Mouse (Mus musculus): ENCODE measurements at regions not wholly inside any gene's neighbourhood (a gene's known extent, or its start where the extent isn't known, plus 50 kb on each side); places are given as distances from the start of the nearest gene placed in this dataset.

- no peaks in the 10 kb centered on the region for H3K27me3 ChIP-seq
- 76% methylated on average over 1 of the region's 1 CpGs for WGBS
- no peak overlapping the region for H3K4me3 ChIP-seq
- H3K4me2 ChIP-seq (replicated peaks), result no peak overlapping the region
- no peak for ATAC-seq (ENCODE audit: low FRiP score)
- no peaks in the 10 kb centered on the region for H3K4me1 ChIP-seq
- H3K27ac ChIP-seq, result no peak overlapping the region
- H3K36me3 ChIP-seq, result no peaks in the 10 kb centered on the region
- no peaks in the 10 kb centered on the region for H3K9me3 ChIP-seq (replicated peaks)
- H3K9ac ChIP-seq, result no peak overlapping the region
These were observed 50.4 kb upstream of the Atg10 start for GRCm38 (mm10) chr13:91274131-91274530.

- H3K9me3 ChIP-seq (replicated peaks), result no peaks in the 10 kb centered on the region
- no peak overlapping the region for H3K27ac ChIP-seq
- ATAC-seq (ENCODE audit: low FRiP score), result no peak
- WGBS, result 67% methylated on average over 6 of the region's 6 CpGs
- H3K4me3 ChIP-seq, result no peak overlapping the region
- no peaks in the 10 kb centered on the region for H3K36me3 ChIP-seq
- no peak overlapping the region for H3K4me2 ChIP-seq (replicated peaks)
- no peaks in the 10 kb centered on the region for H3K4me1 ChIP-seq
- H3K9ac ChIP-seq, result no peak overlapping the region
- no peaks in the 10 kb centered on the region for H3K27me3 ChIP-seq
These were observed 50.8 kb upstream of the Atg10 start for GRCm38 (mm10) chr13:91274615-91275014.

GRCm38 (mm10) chr13:91279487-91279886, 55.7 kb upstream of the Atg10 start:
- 89% methylated on average over 3 of the region's 3 CpGs for WGBS
- no peaks in the 10 kb centered on the region for H3K27me3 ChIP-seq
- H3K36me3 ChIP-seq, result no peaks in the 10 kb centered on the region
- H3K4me1 ChIP-seq, result no peaks in the 10 kb centered on the region
- no peak overlapping the region for H3K27ac ChIP-seq
- H3K9me3 ChIP-seq (replicated peaks), result no peaks in the 10 kb centered on the region
- H3K4me2 ChIP-seq (replicated peaks), result no peak overlapping the region
- H3K9ac ChIP-seq, result no peak overlapping the region
- no peak overlapping the region for H3K4me3 ChIP-seq
- ATAC-seq (ENCODE audit: low FRiP score), result no peak

- Histone ChIP-seq H3K9ac (no peak overlapping the region), H3K4me1 (no peaks in the 10 kb centered on the region)
These were observed 71.9 kb upstream of the Atg10 start for GRCm38 (mm10) chr13:91295552-91296170.

GRCm38 (mm10) chr13:91296521-91297160, 72.9 kb upstream of the Atg10 start:
- 82% methylated on average over 5 of the region's 5 CpGs for WGBS
- ATAC-seq (ENCODE audit: low FRiP score), result no peak
- peaks cover 8% of the 10 kb centered on the region; the same call in 1 of the 2 replicates for H3K9me3 ChIP-seq (replicated peaks)

More at GRCm38 (mm10) chr13:91295552-91296170, 71.9 kb upstream of the Atg10 start:
- Histone ChIP-seq H3K4me3 (no peak overlapping the region), H3K27me3 (no peaks in the 10 kb centered on the region), H3K27ac (no peak overlapping the region), H3K4me2 (replicated peaks) (no peak overlapping the region), H3K9me3 (replicated peaks) (peaks cover 8% of the 10 kb centered on the region; the same call in 1 of the 2 replicates), H3K36me3 (no peaks in the 10 kb centered on the region)
- no peak for ATAC-seq (ENCODE audit: low FRiP score)
- WGBS, result 79% methylated on average over 7 of the region's 7 CpGs

GRCm38 (mm10) chr13:91301849-91302248, 78.1 kb upstream of the Atg10 start:
- H3K36me3 ChIP-seq, result no peaks in the 10 kb centered on the region
- ATAC-seq (ENCODE audit: low FRiP score), result no peak
- no peak overlapping the region for H3K27ac ChIP-seq
- H3K4me2 ChIP-seq (replicated peaks), result no peak overlapping the region
- H3K27me3 ChIP-seq, result no peaks in the 10 kb centered on the region
- H3K4me1 ChIP-seq, result no peaks in the 10 kb centered on the region
- no peak overlapping the region for H3K9ac ChIP-seq
- no peak overlapping the region for H3K4me3 ChIP-seq
- 0 out of 2 replicates have a peak, but pooled peaks cover 5% of the 10 kb centered on the region for H3K9me3 ChIP-seq (replicated peaks)
- WGBS, result 89% methylated on average over 1 of the region's 1 CpGs

More at GRCm38 (mm10) chr13:91296521-91297160, 72.9 kb upstream of the Atg10 start:
- no peaks in the 10 kb centered on the region for H3K27me3 ChIP-seq
- no peaks in the 10 kb centered on the region for H3K36me3 ChIP-seq
- H3K4me2 ChIP-seq (replicated peaks), result no peak overlapping the region
- H3K27ac ChIP-seq, result no peak overlapping the region
- H3K4me1 ChIP-seq, result no peaks in the 10 kb centered on the region
- no peak overlapping the region for H3K9ac ChIP-seq
- no peak overlapping the region for H3K4me3 ChIP-seq

- Histone ChIP-seq H3K9ac (no peak overlapping the region), H3K4me2 (replicated peaks) (no peak overlapping the region), H3K4me1 (no peaks in the 10 kb centered on the region), H3K27me3 (no peaks in the 10 kb centered on the region), H3K27ac (no peak overlapping the region), H3K4me3 (no peak overlapping the region), H3K9me3 (replicated peaks) (no peaks in the 10 kb centered on the region), H3K36me3 (no peaks in the 10 kb centered on the region)
- WGBS, result 81% methylated on average over 6 of the region's 6 CpGs
- no peak for ATAC-seq (ENCODE audit: low FRiP score)
These were observed 82.1 kb upstream of the Atg10 start for GRCm38 (mm10) chr13:91305697-91306405.

- 82% methylated on average over 4 of the region's 4 CpGs for WGBS
- Histone ChIP-seq H3K4me2 (replicated peaks) (no peak overlapping the region), H3K9me3 (replicated peaks) (no peaks in the 10 kb centered on the region), H3K27ac (no peak overlapping the region), H3K36me3 (no peaks in the 10 kb centered on the region), H3K4me3 (no peak overlapping the region), H3K9ac (no peak overlapping the region), H3K27me3 (no peaks in the 10 kb centered on the region), H3K4me1 (no peaks in the 10 kb centered on the region)
- ATAC-seq (ENCODE audit: low FRiP score), result no peak
These were observed 82.8 kb upstream of the Atg10 start for GRCm38 (mm10) chr13:91306545-91306944.

- ATAC-seq (ENCODE audit: low FRiP score), result no peak
- Histone ChIP-seq H3K27me3 (no peaks in the 10 kb centered on the region), H3K4me2 (replicated peaks) (no peak overlapping the region), H3K9me3 (replicated peaks) (no peaks in the 10 kb centered on the region), H3K36me3 (no peaks in the 10 kb centered on the region), H3K9ac (no peak overlapping the region), H3K4me1 (no peaks in the 10 kb centered on the region), H3K4me3 (no peak overlapping the region), H3K27ac (no peak overlapping the region)
- 88% methylated on average over 5 of the region's 5 CpGs for WGBS
These were observed 89.3 kb upstream of the Atg10 start for GRCm38 (mm10) chr13:91312905-91313571.

- H3K36me3 ChIP-seq, result no peaks in the 10 kb centered on the region
- H3K9me3 ChIP-seq (replicated peaks), result no peaks in the 10 kb centered on the region
- no peak for ATAC-seq (ENCODE audit: low FRiP score)
- H3K27ac ChIP-seq, result no peak overlapping the region
- H3K4me3 ChIP-seq, result no peak overlapping the region
- WGBS, result 96% methylated on average over 6 of the region's 6 CpGs
- no peaks in the 10 kb centered on the region for H3K27me3 ChIP-seq
- H3K4me1 ChIP-seq, result no peaks in the 10 kb centered on the region
- no peak overlapping the region for H3K4me2 ChIP-seq (replicated peaks)
- no peak overlapping the region for H3K9ac ChIP-seq
These were observed 98.6 kb upstream of the Atg10 start for GRCm38 (mm10) chr13:91322331-91322730.

- Histone ChIP-seq H3K27ac (no peak overlapping the region), H3K4me3 (no peak overlapping the region), H3K4me1 (no peaks in the 10 kb centered on the region), H3K27me3 (no peaks in the 10 kb centered on the region), H3K4me2 (replicated peaks) (no peak overlapping the region), H3K9ac (no peak overlapping the region), H3K9me3 (replicated peaks) (no peaks in the 10 kb centered on the region), H3K36me3 (no peaks in the 10 kb centered on the region)
- WGBS, result 86% methylated on average over 3 of the region's 3 CpGs
- no peak for ATAC-seq (ENCODE audit: low FRiP score)
These were observed 103.1 kb upstream of the Atg10 start for GRCm38 (mm10) chr13:91326834-91327233.

GRCm38 (mm10) chr13:91334283-91334682, 110.5 kb upstream of the Atg10 start:
- Histone ChIP-seq H3K4me1 (no peaks in the 10 kb centered on the region), H3K4me2 (replicated peaks) (no peak overlapping the region), H3K9ac (no peak overlapping the region), H3K9me3 (replicated peaks) (no peaks in the 10 kb centered on the region), H3K36me3 (no peaks in the 10 kb centered on the region), H3K4me3 (no peak overlapping the region), H3K27me3 (no peaks in the 10 kb centered on the region), H3K27ac (no peak overlapping the region)
- no peak for ATAC-seq (ENCODE audit: low FRiP score)

Data from hindbrain, embryonic 12.5 days (tissue).